Mouse (Mus musculus) heart, embryonic 15.5 days (tissue): ENCODE results near the gene Akip1. TPM values are rescaled to one million over a fixed set of nuclear protein-coding genes. Genes with fewer than 3 reads are reported as not detected.
A peak's percentile ranks its signal among the peaks of the same experiment; 100 is the strongest.

ENCODE experiments used
- ATAC-seq: fragments of 200-750 bp; cut with Nextera tagmentation; replicated peaks from 2 replicates; pipeline ENCODE4 v1.8.0; 2017; ENCODE audit warnings: low read depth, moderate TSS enrichment; ENCODE audit not compliant: insufficient number of reproducible peaks, insufficient read depth, low FRiP score
- H3K27ac ChIP-seq: fragments of 300-500 bp; sonication (generic); 2 replicates; pipeline ENCODE4 v1.5.1; 2015; ENCODE audit warnings: mild to moderate bottlenecking, inconsistent platforms
- H3K27me3 ChIP-seq: fragments of 300-500 bp; sonication (generic); 2 replicates; pipeline ENCODE4 v1.6.1; 2015; ENCODE audit warnings: inconsistent platforms
- H3K36me3 ChIP-seq: fragments of 300-500 bp; sonication (generic); 2 replicates; pipeline ENCODE4 v1.6.1; 2015; ENCODE audit warnings: mild to moderate bottlenecking, inconsistent platforms
- H3K4me1 ChIP-seq: fragments of 300-500 bp; sonication (generic); replicated peaks from 2 replicates; pipeline ENCODE4 v1.6.1; 2015; ENCODE audit warnings: inconsistent platforms
- H3K4me2 ChIP-seq: fragments of 300-500 bp; sonication (generic); 2 replicates; pipeline ENCODE4 v1.6.1; 2015; ENCODE audit warnings: inconsistent platforms, mild to moderate bottlenecking, moderate library complexity
- H3K4me3 ChIP-seq: fragments of 300-500 bp; sonication (generic); 2 replicates; pipeline ENCODE4 v1.5.1; 2015; ENCODE audit warnings: mild to moderate bottlenecking, inconsistent platforms
- H3K9ac ChIP-seq: fragments of 300-500 bp; sonication (generic); 2 replicates; pipeline ENCODE4 v1.6.1; 2015; ENCODE audit warnings: mild to moderate bottlenecking, inconsistent platforms
- H3K9me3 ChIP-seq: fragments of 300-500 bp; sonication (generic); replicated peaks from 2 replicates; pipeline ENCODE4 v1.6.1; 2016; ENCODE audit warnings: inconsistent platforms
- WGBS: fragments of 180-500 bp; shearing (Covaris S2); methylation state at CpG from one replicate; pipeline ENCODE4 v1.1.7; 2015; ENCODE audit warnings: mixed read lengths; 5-methylcytosine and 5-hydroxymethylcytosine counted together
- polyA plus RNA-seq: library from polyadenylated mRNA; unstranded; fragments of >200 nt; fragmentation: Nextera tagmentation; extraction: Ambion mirVana; gene quantifications from 2 replicates; pipeline ENCODE4 v1.2.1, GENCODE M21; 2015

The Akip1 gene
- polyA plus RNA-seq, 1 experiment from 2014 or later, result 31.6 TPM

DNA sequence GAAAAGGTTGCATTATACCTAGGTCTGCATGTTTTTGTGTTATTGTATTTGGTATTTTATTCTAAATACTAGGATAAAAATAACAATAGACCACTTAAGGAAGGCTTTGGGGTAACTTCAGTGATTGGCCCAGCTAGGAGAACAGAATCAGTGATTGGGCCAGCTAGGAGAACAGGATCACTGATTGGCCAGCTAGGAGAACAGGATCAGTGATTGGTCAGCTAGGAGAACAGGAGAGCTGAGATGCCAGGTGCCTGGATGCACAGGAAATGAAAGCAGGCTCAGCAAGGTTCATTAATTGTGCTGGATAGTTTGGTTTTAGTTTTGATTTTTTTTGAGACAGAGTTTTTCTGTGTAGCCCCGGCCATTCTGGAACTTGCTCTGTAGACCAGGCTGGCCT is 22.6 kb upstream of the Akip1 start:
- Histone ChIP-seq H3K27ac (no peak overlapping the region), H3K9ac (no peak overlapping the region), H3K4me2 (no peak overlapping the region), H3K36me3 (no peaks in the 10 kb centered on the region), H3K27me3 (no peaks in the 10 kb centered on the region), H3K9me3 (no peaks in the 10 kb centered on the region), H3K4me1 (0 out of 2 replicates have a peak, but pooled peaks cover 2% of the 10 kb centered on the region), H3K4me3 (no peak overlapping the region)
- no peak for ATAC-seq
- 94% methylated on average over 1 of the region's 1 CpGs for WGBS

- Histone ChIP-seq H3K9me3 (no peaks in the 10 kb centered on the region), H3K4me1 (peaks cover 7% of the 10 kb centered on the region), H3K36me3 (no peaks in the 10 kb centered on the region), H3K4me2 (no peak overlapping the region), H3K9ac (no peak overlapping the region), H3K4me3 (no peak overlapping the region), H3K27ac (no peak overlapping the region), H3K27me3 (no peaks in the 10 kb centered on the region)
- no peak for ATAC-seq
- 61% methylated on average over 9 of the region's 9 CpGs for WGBS
These were observed 16.8 kb upstream of the Akip1 start for GRCm38 (mm10) chr7:109686585-109687128.

DNA sequence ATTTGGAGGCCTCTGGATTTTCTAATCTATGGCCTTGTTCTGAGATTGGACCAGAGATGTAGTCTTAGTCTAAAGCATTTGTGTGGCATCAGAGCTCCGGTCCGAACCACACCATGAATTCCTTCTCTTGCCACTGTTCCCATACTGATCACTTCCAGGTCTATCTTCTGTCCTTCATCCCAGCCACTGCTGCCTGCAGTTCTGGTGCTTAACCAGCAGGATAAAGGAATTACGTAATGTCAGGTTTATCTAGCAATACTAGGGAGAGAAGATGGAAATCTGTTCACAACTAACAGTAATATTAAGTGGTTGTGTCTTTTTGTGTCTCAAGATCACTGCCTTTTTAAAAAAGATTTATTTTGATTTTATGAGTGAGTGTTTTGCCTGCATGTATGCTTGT is 13.4 kb upstream of the Akip1 start:
- H3K4me2 ChIP-seq, result no peak overlapping the region
- H3K4me1 ChIP-seq, result peaks cover 7% of the 10 kb centered on the region
- no peaks in the 10 kb centered on the region for H3K27me3 ChIP-seq
- no peaks in the 10 kb centered on the region for H3K36me3 ChIP-seq
- no peak overlapping the region for H3K9ac ChIP-seq
- no peaks in the 10 kb centered on the region for H3K9me3 ChIP-seq
- WGBS, result 82% methylated on average over 3 of the region's 3 CpGs
- no peak overlapping the region for H3K27ac ChIP-seq
- no peak overlapping the region for H3K4me3 ChIP-seq
- no peak for ATAC-seq

- no peak for ATAC-seq
- H3K9me3 ChIP-seq, result no peaks in the 10 kb centered on the region
- H3K9ac ChIP-seq, result no peak overlapping the region
- H3K27me3 ChIP-seq, result no peaks in the 10 kb centered on the region
- no peaks in the 10 kb centered on the region for H3K36me3 ChIP-seq
- H3K4me1 ChIP-seq, result peaks cover 4% of the 10 kb centered on the region
- no peak overlapping the region for H3K4me2 ChIP-seq
- H3K4me3 ChIP-seq, result no peak overlapping the region
- WGBS, result 64% methylated on average over 5 of the region's 5 CpGs
- no peak overlapping the region for H3K27ac ChIP-seq
These were observed 12.5 kb upstream of the Akip1 start for GRCm38 (mm10) chr7:109690961-109691360.

DNA sequence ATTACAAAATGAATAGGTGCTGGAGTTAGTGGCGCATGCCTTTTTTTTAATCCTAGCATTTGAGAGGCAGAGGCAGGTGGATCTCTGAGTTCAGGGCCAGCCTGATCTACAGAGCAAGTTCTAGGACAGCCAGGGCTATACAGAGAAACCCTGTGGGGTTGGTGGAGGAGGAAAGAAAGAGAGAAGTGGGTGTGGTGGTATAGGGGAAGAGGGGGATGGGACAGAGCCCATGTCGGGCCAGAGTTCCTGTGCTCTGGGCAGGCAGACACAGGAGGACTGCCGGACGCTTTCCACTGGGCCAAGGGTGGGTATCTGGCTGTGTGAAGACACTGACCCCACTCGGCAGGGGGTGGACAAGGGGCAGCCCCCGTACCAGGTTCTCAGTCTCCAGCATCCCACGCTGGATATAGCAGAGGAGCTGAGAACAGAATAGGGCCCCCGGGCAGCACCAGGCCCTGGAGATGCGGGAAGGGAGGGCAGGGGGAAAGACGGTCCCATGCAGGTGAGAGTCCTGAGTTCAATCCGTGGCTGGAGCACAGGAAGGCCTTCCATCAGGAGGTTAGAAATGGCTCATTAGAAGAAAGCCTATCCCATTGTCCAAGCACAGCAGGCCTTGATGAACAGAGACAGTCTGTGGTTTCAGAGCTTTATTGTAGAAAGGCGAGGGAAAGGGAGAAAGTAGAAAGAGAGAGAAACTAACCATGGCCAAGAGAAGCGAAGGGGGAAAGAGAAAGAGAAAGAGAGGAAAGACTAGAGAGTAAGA is 8.7 kb upstream of the Akip1 start:
- ATAC-seq, result no peak; the same call in 1 of the 2 replicates
- H3K4me1 ChIP-seq, result peaks cover 4% of the 10 kb centered on the region
- 81% methylated on average over 13 of the region's 13 CpGs for WGBS

DNA sequence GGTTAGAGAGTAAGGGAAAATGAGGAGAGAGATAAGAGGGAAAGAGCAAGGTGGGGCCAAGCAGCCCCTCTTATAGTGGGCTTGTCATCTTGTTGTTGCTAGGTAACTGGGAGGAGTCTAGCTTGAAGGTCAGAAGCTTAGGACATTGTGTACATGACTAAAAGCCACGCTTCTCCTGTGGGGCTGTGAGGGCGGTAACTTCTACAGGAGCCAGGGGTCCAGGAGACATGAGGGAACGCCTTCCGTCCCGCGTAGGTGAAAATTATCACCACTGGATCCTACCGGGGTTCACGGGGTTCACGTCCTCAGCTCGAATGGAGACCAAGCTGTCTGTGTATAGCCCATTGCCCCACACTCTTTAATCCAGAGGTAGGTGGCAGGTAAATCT is 8.2 kb upstream of the Akip1 start:
- Histone ChIP-seq H3K9me3 (no peaks in the 10 kb centered on the region), H3K27ac (no peak overlapping the region), H3K36me3 (no peaks in the 10 kb centered on the region), H3K4me1 (peaks cover 4% of the 10 kb centered on the region), H3K4me3 (no peak overlapping the region), H3K9ac (no peak overlapping the region), H3K4me2 (no peak overlapping the region), H3K27me3 (no peaks in the 10 kb centered on the region)
- no peak for ATAC-seq
- 86% methylated on average over 10 of the region's 10 CpGs for WGBS

More for the DNA sequence above, 8.7 kb upstream of the Akip1 start:
- Histone ChIP-seq H3K4me3 (no peak overlapping the region), H3K27me3 (no peaks in the 10 kb centered on the region), H3K9me3 (no peaks in the 10 kb centered on the region), H3K4me2 (no peak overlapping the region), H3K36me3 (no peaks in the 10 kb centered on the region), H3K27ac (no peak overlapping the region), H3K9ac (no peak overlapping the region)

DNA sequence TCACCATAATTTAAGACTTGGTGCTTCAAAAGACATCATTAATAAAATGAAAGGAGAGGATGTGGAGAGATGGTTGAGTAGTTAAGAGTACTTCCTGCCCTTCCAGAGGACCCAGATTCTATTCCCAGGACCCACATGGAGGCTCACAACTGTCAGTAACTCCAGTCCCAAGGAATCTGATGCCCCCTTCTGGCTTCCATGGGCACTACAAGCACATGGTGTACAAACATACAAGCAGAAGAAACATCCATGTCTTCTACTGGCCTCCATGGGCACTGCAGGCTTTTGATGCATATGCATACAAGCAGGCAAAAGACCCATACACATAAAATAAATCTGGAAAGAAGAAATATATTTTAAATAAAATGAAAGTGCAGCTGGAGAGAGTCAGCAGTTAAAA is 3.3 kb upstream of the Akip1 start:
- ATAC-seq, result no peak
- no peaks in the 10 kb centered on the region for H3K27me3 ChIP-seq
- H3K4me2 ChIP-seq, result no peak overlapping the region
- H3K4me3 ChIP-seq, result no peak overlapping the region
- peaks cover 6% of the 10 kb centered on the region for H3K4me1 ChIP-seq
- H3K27ac ChIP-seq, result no peak overlapping the region
- H3K9ac ChIP-seq, result no peak overlapping the region
- H3K9me3 ChIP-seq, result no peaks in the 10 kb centered on the region
- H3K36me3 ChIP-seq, result no peaks in the 10 kb centered on the region

DNA sequence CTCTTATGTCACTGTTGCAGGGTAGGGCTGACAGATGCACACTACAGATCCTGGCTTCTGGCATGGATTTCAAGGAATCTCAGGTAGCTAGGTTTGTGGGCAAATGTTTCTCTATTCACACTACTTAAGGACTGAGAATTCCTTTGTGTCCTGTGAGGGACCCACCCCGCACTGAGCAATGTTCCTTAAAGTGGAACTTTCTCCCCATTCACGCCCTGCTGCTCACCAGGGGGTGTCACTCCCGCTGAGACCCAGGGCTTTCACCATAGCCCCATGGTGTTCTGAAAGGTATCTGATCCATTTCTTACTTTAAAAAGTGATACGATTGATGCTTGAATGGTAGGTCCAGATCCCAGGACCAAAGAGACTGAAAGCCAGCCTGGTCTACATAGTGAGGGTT is 769 bp upstream of the Akip1 start:
- no peak overlapping the region for H3K27ac ChIP-seq
- WGBS, result 53% methylated on average over 4 of the region's 4 CpGs
- H3K4me1 ChIP-seq, result peaks cover 12% of the 10 kb centered on the region
- H3K9me3 ChIP-seq, result no peaks in the 10 kb centered on the region
- H3K4me3 ChIP-seq, result peak overlapping the region; percentile 84
- no peaks in the 10 kb centered on the region for H3K27me3 ChIP-seq
- peak overlapping the region; percentile 87 for H3K4me2 ChIP-seq
- no peaks in the 10 kb centered on the region for H3K36me3 ChIP-seq
- H3K9ac ChIP-seq, result no peak overlapping the region
- ATAC-seq, result no peak

DNA sequence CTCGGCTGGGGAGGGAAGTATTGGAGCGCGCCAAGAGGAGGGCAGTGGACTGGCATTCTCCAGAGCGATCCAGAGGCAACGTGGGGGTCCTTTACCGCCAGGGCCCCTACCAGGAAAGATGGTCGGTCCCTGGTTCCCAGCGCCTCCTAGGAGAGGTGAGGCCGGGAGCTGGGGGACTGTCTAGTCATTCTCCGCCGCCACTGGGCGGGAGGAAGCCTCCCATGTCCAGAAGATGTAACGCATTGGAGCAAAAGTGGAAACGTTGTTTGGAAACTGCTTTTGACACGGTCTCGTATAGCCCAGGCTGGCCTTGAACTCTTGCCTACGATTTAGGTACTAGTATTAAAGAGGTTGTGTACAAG is 507 bp downstream of the Akip1 start:
- Histone ChIP-seq H3K4me3 (peak overlapping the region; percentile 84), H3K9ac (peak overlapping the region; percentile 74), H3K36me3 (no peaks in the 10 kb centered on the region), H3K4me2 (peak overlapping the region; percentile 87), H3K27ac (peak overlapping the region; percentile 77), H3K4me1 (peaks cover 25% of the 10 kb centered on the region), H3K27me3 (no peaks in the 10 kb centered on the region), H3K9me3 (no peaks in the 10 kb centered on the region)
- no peak for ATAC-seq
- WGBS, result 2% methylated on average over 17 of the region's 17 CpGs

DNA sequence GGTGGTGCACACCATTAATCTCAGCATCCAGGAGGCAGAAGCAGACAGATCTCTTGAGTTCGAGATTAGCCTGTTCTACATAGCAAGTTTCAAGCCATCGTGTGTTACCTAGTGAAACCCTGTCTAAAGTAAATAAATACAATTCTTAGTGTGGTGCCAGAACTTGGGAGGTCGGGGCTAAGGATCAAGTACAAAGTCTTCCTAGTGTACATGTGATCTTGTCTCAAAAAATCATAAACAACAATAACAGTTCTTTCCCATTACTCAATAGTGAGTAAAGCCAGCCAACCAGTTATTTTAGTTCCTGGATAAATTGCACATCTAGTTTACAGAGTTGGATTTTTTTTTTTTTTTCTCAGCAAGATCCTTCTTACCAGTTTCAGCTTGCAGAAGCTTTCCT is 971 bp downstream of the Akip1 start:
- Histone ChIP-seq H3K27me3 (no peaks in the 10 kb centered on the region), H3K9me3 (no peaks in the 10 kb centered on the region), H3K4me3 (peak overlapping the region; percentile 84), H3K4me2 (peak overlapping the region; percentile 87), H3K27ac (no peak overlapping the region), H3K4me1 (peaks cover 29% of the 10 kb centered on the region), H3K9ac (no peak overlapping the region), H3K36me3 (no peaks in the 10 kb centered on the region)
- ATAC-seq, result no peak
- WGBS, result 53% methylated on average over 3 of the region's 3 CpGs

- no peak overlapping the region for H3K9ac ChIP-seq
These were observed 3.7 kb downstream of the Akip1 start for GRCm38 (mm10) chr7:109707023-109707785.

More at GRCm38 (mm10) chr7:109707023-109707785, 3.7 kb downstream of the Akip1 start:
- peaks cover 33% of the 10 kb centered on the region for H3K4me1 ChIP-seq
- peaks cover 6% of the 10 kb centered on the region for H3K36me3 ChIP-seq
- H3K4me3 ChIP-seq, result no peak overlapping the region
- no peak overlapping the region for H3K4me2 ChIP-seq
- WGBS, result 33% methylated on average over 4 of the region's 4 CpGs
- peak overlapping the region; percentile 10; the same call in 1 of the 2 replicates for H3K27ac ChIP-seq
- no peaks in the 10 kb centered on the region for H3K9me3 ChIP-seq
- H3K27me3 ChIP-seq, result no peaks in the 10 kb centered on the region
- no peak for ATAC-seq
